Mouse (Mus musculus): ENCODE measurements around the gene Igf1r. TPM values are rescaled to one million over a fixed set of nuclear protein-coding genes. Genes with fewer than 3 reads are reported as not detected.
A peak's percentile ranks its signal among the peaks of the same experiment; 100 is the strongest.

The Igf1r gene
- polyA plus RNA-seq, 1 experiment from 2014 or later, result 25.2 TPM

DNA sequence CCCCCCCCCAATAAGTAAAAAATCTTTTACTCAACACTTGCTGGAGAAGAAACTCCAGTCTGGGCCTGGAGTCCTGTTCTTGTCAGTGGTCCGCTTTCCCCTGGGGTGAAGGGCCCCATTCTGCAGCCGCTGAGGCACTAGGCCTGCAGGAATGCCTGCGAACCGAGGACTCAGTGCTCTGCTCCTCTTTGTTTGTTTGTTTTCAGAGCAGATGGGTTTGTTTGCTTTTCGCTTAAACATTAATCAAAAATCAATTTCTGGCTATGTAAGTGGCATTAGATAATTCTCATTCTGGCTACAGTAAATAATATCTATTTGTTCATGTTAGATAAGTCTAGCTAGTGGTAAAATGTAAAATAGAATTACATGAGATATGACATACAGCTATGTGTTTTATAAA, 167.0 kb downstream of the Igf1r start:
- 52% methylated on average over 5 of the region's 5 CpGs for WGBS
- no peaks in the 10 kb centered on the region for H3K27me3 ChIP-seq (replicated peaks; ENCODE audit: low read depth, poor library complexity, severe bottlenecking)
- peaks cover 55% of the 10 kb centered on the region for H3K4me1 ChIP-seq
- H3K9me3 ChIP-seq, result no peaks in the 10 kb centered on the region
- H3K36me3 ChIP-seq (replicated peaks), result peaks cover 11% of the 10 kb centered on the region
- H3K4me3 ChIP-seq, result no peak overlapping the region
- H3K27ac ChIP-seq (replicated peaks), result peak overlapping the region; percentile 44; the same call in 1 of the 2 replicates
- DNase-seq (ENCODE audit: low spot score), result no peak

DNA sequence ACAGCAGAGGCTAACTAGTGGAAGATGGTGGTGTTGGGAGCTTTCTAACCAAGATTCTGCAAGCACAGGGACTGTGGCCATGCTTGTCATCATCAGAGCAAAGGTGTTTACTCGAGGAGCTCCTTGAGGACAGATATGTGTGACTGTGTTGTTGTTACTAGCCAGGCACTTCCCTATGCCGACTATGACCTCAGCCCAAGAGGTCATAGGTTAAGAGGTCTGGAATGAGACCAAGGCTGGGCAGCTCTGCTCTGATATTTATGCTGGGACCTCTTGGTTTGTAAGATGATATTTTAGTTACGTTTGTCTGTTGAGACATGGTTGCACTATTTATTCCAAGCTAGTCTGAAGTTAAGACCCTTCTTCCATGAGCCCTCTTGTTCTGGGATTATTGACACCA, 169.8 kb downstream of the Igf1r start:
- Histone ChIP-seq H3K27ac (replicated peaks) (no peak overlapping the region), H3K9me3 (no peaks in the 10 kb centered on the region), H3K4me3 (no peak overlapping the region), H3K36me3 (replicated peaks) (peaks cover 3% of the 10 kb centered on the region), H3K4me1 (peaks cover 44% of the 10 kb centered on the region), H3K27me3 (replicated peaks; ENCODE audit: low read depth, poor library complexity, severe bottlenecking) (no peaks in the 10 kb centered on the region)
- no peak for DNase-seq (ENCODE audit: low spot score)
- 22% methylated on average over 3 of the region's 3 CpGs for WGBS

DNA sequence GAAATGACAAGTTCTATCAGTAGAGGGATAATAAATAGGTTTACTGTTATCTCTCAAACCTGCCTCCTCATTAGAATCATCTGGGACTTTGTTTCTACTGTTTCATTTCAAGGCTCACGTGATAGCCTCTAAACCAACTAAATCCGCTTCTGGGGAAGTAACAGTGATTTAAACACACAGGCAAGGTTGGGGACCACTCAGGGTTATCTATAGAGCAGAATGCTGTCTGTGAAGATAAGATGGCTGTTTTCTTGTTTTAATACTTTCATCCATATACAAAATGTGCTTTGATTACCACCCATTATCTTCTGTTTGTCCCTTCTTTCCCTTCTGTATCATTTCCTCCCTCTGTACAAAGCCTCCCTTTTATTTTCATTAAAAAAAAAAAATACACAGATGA, 172.7 kb downstream of the Igf1r start:
- no peaks in the 10 kb centered on the region for H3K9me3 ChIP-seq
- WGBS, result 82% methylated on average over 2 of the region's 2 CpGs
- no peak overlapping the region for H3K4me3 ChIP-seq
- DNase-seq (ENCODE audit: low spot score), result no peak
- H3K27me3 ChIP-seq (replicated peaks; ENCODE audit: low read depth, poor library complexity, severe bottlenecking), result no peaks in the 10 kb centered on the region
- no peaks in the 10 kb centered on the region for H3K36me3 ChIP-seq (replicated peaks)
- H3K27ac ChIP-seq (replicated peaks), result no peak overlapping the region
- H3K4me1 ChIP-seq, result peaks cover 46% of the 10 kb centered on the region

DNA sequence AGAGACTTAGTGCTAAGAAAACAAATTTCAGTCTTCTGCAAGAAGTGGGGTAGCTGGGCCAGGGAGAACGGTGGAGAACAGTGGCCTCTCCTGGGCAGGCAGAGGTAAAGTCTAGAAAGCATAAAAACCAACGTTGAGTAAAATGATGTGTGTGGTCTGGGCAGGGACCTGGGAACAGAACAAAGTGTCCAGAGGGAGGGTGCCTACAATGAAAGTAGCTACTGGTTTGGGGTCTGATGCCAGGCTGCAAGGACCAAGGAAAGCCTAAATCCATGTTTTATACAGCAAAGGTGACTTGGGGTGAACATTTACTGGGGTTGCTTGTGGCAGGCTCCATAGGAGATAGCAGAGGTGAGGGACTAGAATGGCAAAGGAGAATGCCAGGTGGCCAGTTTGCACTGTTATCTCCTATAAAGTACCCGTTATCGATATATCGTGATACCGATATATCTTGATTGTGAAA, 175.2 kb downstream of the Igf1r start:
- peaks cover 49% of the 10 kb centered on the region for H3K4me1 ChIP-seq
- 46% methylated on average over 6 of the region's 6 CpGs for WGBS
- H3K9me3 ChIP-seq, result no peaks in the 10 kb centered on the region
- no peaks in the 10 kb centered on the region for H3K27me3 ChIP-seq (replicated peaks; ENCODE audit: low read depth, poor library complexity, severe bottlenecking)
- peak overlapping the region; percentile 81; the same call in 1 of the 2 replicates for H3K4me3 ChIP-seq
- DNase-seq (ENCODE audit: low spot score), result peak; percentile 54
- H3K27ac ChIP-seq (replicated peaks), result no peak overlapping the region; the same call in 1 of the 2 replicates
- no peaks in the 10 kb centered on the region for H3K36me3 ChIP-seq (replicated peaks)

DNA sequence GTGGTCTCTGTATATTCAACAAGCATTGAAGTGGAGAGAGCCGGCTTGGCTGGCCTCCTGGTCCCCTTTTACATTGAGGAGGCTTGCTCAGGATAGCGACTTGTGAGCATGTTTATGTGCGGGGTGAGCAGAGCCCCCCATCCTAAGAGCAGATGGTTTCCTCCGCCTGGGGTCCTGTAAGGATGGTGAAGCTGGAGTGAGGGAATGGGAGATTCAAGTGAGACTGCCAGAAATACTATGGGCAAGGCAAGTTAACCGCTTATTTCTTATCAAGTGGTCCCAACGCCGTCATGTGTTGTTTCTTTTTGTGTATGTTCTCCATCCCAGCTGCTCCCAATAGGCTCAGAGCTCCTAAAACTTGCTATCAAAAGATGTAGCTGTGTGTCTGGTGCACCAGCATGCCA, 175.6 kb downstream of the Igf1r start:
- Histone ChIP-seq H3K27me3 (replicated peaks; ENCODE audit: low read depth, poor library complexity, severe bottlenecking) (no peaks in the 10 kb centered on the region), H3K27ac (replicated peaks) (peak overlapping the region; percentile 90), H3K9me3 (no peaks in the 10 kb centered on the region), H3K36me3 (replicated peaks) (no peaks in the 10 kb centered on the region), H3K4me1 (peaks cover 53% of the 10 kb centered on the region), H3K4me3 (peak overlapping the region; percentile 81)
- 19% methylated on average over 7 of the region's 7 CpGs for WGBS
- no peak for DNase-seq (ENCODE audit: low spot score)

DNA sequence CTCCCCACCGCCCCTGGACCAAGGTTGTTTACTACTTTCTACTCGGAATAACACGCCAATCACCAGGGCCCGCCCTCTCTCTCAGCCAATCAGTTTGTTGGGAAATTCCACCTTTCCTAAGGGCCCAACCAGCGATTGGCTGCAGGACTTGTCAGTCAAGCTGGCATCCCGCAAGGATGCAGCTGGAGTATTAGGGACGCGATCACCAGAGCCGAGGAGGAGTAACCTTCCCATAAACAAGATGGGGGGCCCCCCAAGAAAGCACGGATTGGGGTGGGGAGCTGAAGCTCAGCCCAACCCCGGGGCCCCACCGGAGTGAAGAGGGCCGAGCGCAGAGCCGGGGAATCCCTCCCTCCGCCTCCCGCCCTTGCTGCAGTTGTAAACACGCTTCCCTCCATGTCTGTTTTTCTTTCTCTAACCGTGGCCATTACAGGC, 176.5 kb downstream of the Igf1r start:
- peak; percentile 95 for DNase-seq (ENCODE audit: low spot score)
- Histone ChIP-seq H3K4me1 (peaks cover 59% of the 10 kb centered on the region), H3K27ac (replicated peaks) (peak overlapping the region; percentile 90), H3K27me3 (replicated peaks; ENCODE audit: low read depth, poor library complexity, severe bottlenecking) (no peaks in the 10 kb centered on the region), H3K4me3 (peak overlapping the region; percentile 81), H3K9me3 (no peaks in the 10 kb centered on the region), H3K36me3 (replicated peaks) (no peaks in the 10 kb centered on the region)
- under 1% methylated on average over 19 of the region's 19 CpGs for WGBS

DNA sequence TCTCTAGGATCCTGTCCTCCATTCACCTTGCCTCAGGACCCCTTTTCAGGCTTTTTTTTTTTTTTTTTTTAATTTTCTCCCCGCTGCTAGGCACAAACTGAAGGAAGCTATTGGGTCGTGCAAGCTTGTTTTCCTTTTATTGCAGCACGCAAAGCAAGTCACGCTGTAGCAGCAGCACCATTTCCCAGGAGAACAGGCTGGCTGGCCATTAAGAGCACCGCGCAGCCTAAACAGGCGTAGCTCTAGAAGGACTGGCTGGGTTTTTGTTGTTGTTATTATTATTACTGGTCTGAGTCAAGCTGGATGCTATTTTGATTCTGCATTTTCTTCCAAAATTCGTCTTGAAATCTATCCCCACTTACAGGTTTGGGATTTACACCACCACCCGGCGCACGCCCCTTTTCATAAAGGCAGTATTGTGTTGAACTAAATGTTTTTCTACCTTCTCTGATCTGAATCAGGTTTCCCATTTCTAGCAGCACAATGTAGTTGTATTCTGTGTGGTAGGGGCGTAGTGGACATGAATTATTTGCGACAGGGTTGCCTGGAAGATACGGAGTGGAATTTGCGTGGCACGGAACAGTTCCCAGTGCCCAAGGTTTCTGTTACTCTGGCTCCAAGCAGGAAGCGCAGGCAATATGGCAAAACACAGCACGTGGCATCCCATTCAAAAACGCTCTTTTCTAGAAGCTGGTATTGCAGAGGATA, 177.1 kb downstream of the Igf1r start:
- WGBS, result 3% methylated on average over 19 of the region's 19 CpGs
- H3K4me3 ChIP-seq, result peak overlapping the region; percentile 81
- H3K36me3 ChIP-seq (replicated peaks), result no peaks in the 10 kb centered on the region
- peaks cover 59% of the 10 kb centered on the region for H3K4me1 ChIP-seq
- no peaks in the 10 kb centered on the region for H3K27me3 ChIP-seq (replicated peaks; ENCODE audit: low read depth, poor library complexity, severe bottlenecking)
- DNase-seq (ENCODE audit: low spot score), result peak; percentile 89
- no peaks in the 10 kb centered on the region for H3K9me3 ChIP-seq
- peak overlapping the region; percentile 90 for H3K27ac ChIP-seq (replicated peaks)

DNA sequence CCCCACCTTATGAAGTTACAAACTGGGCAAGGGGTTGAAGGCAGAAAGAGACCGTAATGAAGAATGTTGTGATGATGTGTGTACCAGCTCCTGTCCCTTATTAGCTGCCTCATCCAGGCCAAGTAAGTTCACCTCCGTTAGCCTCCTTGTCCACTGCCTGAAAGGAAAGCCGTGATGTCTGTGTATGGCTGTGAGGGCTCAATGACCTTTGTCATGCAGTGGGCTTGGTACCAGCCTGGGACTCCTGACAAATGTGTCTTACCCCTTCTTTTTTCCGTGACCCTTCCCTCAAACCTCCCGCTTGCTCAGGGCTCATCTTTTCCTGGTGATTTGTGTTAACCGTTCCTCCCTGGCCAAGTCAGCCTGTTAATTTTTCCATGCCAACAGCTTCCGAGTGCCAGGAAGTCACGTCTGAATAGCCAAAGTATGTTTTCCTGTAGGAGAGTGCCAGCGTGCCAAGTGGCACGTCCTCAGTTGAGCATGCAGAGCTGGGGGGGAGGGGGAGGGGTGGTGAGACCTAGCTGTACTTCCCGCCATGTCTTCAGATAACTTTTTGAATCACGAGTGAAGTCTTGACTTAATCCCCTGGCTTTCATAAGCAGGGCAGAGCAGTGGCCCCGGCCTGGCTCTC, 178.4 kb downstream of the Igf1r start:
- DNase-seq (ENCODE audit: low spot score), result no peak
- H3K4me1 ChIP-seq, result peaks cover 59% of the 10 kb centered on the region
- no peaks in the 10 kb centered on the region; the same call in 1 of the 2 replicates for H3K36me3 ChIP-seq (replicated peaks)
- WGBS, result 69% methylated on average over 13 of the region's 13 CpGs
- H3K27ac ChIP-seq (replicated peaks), result peak overlapping the region; percentile 48; the same call in 1 of the 2 replicates
- no peaks in the 10 kb centered on the region for H3K9me3 ChIP-seq
- H3K27me3 ChIP-seq (replicated peaks; ENCODE audit: low read depth, poor library complexity, severe bottlenecking), result no peaks in the 10 kb centered on the region
- no peak overlapping the region for H3K4me3 ChIP-seq

DNA sequence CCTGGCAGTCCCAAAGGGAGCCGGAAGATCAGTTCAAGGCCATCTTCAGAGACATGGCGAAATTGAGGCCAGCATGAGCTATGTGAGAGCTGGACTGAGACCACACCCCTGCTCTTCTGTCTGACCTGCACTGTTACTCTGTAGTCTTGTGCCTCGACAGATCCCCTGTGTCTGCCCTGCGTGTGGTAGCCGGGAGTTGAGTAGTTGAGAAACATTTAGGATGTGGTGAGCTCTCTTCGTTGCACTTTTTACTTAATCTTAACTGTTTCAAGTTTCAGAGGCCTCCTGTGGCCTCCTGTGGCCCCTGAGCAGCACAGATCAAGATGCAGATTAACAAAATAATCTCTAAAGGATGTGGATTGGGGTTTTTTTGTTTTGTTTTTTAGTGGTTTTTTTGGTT, 181.1 kb downstream of the Igf1r start:
- peaks cover 47% of the 10 kb centered on the region for H3K4me1 ChIP-seq
- no peaks in the 10 kb centered on the region for H3K9me3 ChIP-seq
- H3K4me3 ChIP-seq, result no peak overlapping the region
- 48% methylated on average over 6 of the region's 6 CpGs for WGBS
- no peak overlapping the region; the same call in 1 of the 2 replicates for H3K27ac ChIP-seq (replicated peaks)
- H3K27me3 ChIP-seq (replicated peaks; ENCODE audit: low read depth, poor library complexity, severe bottlenecking), result no peaks in the 10 kb centered on the region
- DNase-seq (ENCODE audit: low spot score), result no peak
- peaks cover 5% of the 10 kb centered on the region; the same call in 1 of the 2 replicates for H3K36me3 ChIP-seq (replicated peaks)

DNA sequence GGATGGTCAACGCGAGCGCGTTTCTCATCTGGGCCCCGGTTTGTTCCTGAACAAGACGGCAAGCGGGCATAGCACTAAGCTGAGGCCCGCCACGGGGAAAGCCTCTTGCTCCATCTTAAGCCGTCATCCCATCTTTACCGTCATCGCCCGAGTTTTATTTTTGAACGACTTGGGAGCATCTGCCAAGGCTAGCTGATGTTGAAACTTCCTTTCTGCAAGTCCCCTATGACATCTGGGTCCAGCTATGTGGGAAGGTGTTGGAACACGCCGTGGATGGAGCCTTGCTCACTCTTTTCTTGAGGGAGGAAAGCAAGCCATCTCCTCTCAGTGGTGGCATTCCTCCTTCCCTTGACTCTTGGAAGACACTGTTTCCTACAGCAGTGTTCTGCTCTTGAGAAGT, 182.3 kb downstream of the Igf1r start:
- peaks cover 53% of the 10 kb centered on the region for H3K4me1 ChIP-seq
- WGBS, result 91% methylated on average over 16 of the region's 16 CpGs

DNA sequence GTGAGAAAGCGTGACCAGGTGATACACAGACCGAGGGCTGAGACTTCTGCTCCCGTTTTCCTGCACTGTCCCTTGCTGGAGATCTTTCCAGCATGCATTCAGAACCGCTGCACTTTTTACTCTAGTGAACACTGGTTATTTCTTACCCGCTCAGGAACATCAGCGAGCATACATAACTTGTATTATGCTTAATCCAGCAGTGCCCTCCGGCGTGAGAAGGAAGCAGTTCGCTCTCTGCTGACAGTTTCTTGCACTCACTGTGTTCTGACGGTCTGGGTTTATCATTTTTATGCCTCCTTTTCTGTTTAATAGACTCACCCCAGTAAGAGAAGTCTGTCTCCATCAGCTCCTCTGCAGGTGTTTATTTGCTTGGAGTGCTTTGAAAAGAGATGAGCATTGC, 183.4 kb downstream of the Igf1r start:
- 83% methylated on average over 10 of the region's 10 CpGs for WGBS
- Histone ChIP-seq H3K4me1 (peaks cover 53% of the 10 kb centered on the region), H3K4me3 (no peak overlapping the region), H3K27me3 (replicated peaks; ENCODE audit: low read depth, poor library complexity, severe bottlenecking) (no peaks in the 10 kb centered on the region), H3K36me3 (replicated peaks) (peaks cover 5% of the 10 kb centered on the region; the same call in 1 of the 2 replicates), H3K27ac (replicated peaks) (no peak overlapping the region), H3K9me3 (no peaks in the 10 kb centered on the region)
- DNase-seq (ENCODE audit: low spot score), result no peak

More for the DNA sequence above, 182.3 kb downstream of the Igf1r start:
- Histone ChIP-seq H3K9me3 (no peaks in the 10 kb centered on the region), H3K27me3 (replicated peaks; ENCODE audit: low read depth, poor library complexity, severe bottlenecking) (no peaks in the 10 kb centered on the region), H3K36me3 (replicated peaks) (peaks cover 5% of the 10 kb centered on the region; the same call in 1 of the 2 replicates), H3K27ac (replicated peaks) (no peak overlapping the region), H3K4me3 (no peak overlapping the region)
- DNase-seq (ENCODE audit: low spot score), result no peak

DNA sequence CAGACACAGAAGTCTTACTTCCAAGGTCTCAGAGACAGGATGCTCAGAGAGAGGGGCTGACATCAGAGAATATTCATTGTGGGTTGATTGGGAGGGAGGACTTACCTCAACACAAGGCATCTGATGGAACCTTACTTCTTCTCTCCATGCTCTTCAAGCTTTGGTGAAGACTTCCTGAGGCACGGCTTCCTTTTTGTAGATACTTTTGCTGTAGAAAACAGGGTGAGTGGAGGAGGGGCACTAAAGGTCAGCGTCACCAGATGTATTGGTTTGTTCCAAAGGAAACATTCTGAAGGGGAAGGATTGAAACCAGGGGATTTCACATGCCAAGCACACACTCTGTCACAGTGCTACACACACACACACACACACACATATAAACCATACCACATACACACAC, 186.8 kb downstream of the Igf1r start:
- WGBS, result 43% methylated on average over 2 of the region's 2 CpGs
- no peaks in the 10 kb centered on the region for H3K27me3 ChIP-seq (replicated peaks; ENCODE audit: low read depth, poor library complexity, severe bottlenecking)
- no peak overlapping the region for H3K4me3 ChIP-seq
- peaks cover 34% of the 10 kb centered on the region for H3K4me1 ChIP-seq
- no peak overlapping the region for H3K27ac ChIP-seq (replicated peaks)
- no peaks in the 10 kb centered on the region for H3K9me3 ChIP-seq
- DNase-seq (ENCODE audit: low spot score), result no peak
- H3K36me3 ChIP-seq (replicated peaks), result peaks cover 5% of the 10 kb centered on the region; the same call in 1 of the 2 replicates

Measured in embryonic facial prominence, embryonic 10.5 days (tissue).